ENCODE assay signal across 11 mouse cellular contexts in the genomic region with DNA sequence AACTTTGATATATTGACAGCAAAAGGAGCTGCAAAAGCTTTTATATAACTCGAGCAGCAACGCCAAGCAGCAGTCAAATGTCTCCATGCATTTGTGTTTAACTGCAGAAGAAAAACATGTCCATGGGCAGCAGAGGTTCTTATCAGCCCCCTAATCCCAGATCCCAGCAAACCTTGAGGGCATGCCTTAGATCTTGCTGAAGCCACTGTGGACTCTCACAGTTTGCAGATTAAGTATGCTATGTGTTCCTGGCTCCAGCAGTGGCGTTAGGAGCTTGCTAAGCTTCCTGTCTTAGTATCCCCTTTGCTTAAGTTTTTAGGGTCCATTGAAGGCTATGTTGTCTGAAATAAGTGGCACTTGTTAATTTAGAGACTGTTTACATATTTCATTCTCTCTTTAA. TPM values are rescaled to one million over a fixed set of nuclear protein-coding genes. Genes with fewer than 3 reads are reported as not detected.
DNase-seq lines count a peak whose midpoint lies in the region; ATAC-seq lines count a peak whose summit lies in the region.
"Had no signal": no experiment of that assay in that cellular context is flagged by ENCODE, and none has a peak within 500 bp of the region (broad histone marks: within the 10 kb centered on the region; RNA-seq: fewer than 3 reads in every experiment).

No protein-coding gene starts in this region.

- 46% methylated on average over 3 of the region's 3 CpGs for WGBS in heart, embryonic 14.5 days
- 17% methylated on average over 3 of the region's 3 CpGs for WGBS in hindbrain, embryonic 12.5 days
- 9% methylated on average over 3 of the region's 3 CpGs for WGBS in midbrain, embryonic 13.5 days

- no peak for DNase-seq in heart, postnatal 36 days
- peak; percentile 63 for DNase-seq in embryo, embryonic 11 days
- DNase-seq in urinary bladder, adult 2 months (ENCODE audit: low spot score), result no peak
- DNase-seq in adrenal gland, adult 18-20 months (ENCODE audit: low spot score in 2 of 2), result no peak
- DNase-seq: cerebellum, postnatal 25 days; lung, adult 18-20 months had no signal

- intact Hi-C loops in heart, postnatal 36 days (cut with DNase I), result no loop called here

- no peak overlapping the region for H3K4me3 ChIP-seq in heart, embryonic 14.5 days (ENCODE audit: control insufficient read depth in 1 of 2, insufficient read depth in 1 of 2, low read depth in 1 of 2, low read length in 2 of 2)
- H3K4me3 ChIP-seq in hindbrain, embryonic 12.5 days, result 0 out of 2 replicates have a peak overlapping the region, but pooled peaks have one; percentile 4
- peak overlapping the region; percentile 79 for H3K4me3 ChIP-seq in midbrain, embryonic 13.5 days (replicated peaks)
- H3K4me3 ChIP-seq: kidney, embryonic 15.5 days had no signal

- 0 out of 2 replicates have a peak overlapping the region, but pooled peaks have one; percentile 84 for H3K4me2 ChIP-seq in heart, embryonic 14.5 days (ENCODE audit: low read length)
- peak overlapping the region; percentile 90 for H3K4me2 ChIP-seq in hindbrain, embryonic 12.5 days (replicated peaks)
- peak overlapping the region; percentile 90 for H3K4me2 ChIP-seq in midbrain, embryonic 13.5 days (replicated peaks)

- no peak overlapping the region for H3K9ac ChIP-seq in heart, embryonic 14.5 days (ENCODE audit: low read length)
- H3K9ac ChIP-seq in hindbrain, embryonic 12.5 days, result no peak overlapping the region
- H3K9ac ChIP-seq in midbrain, embryonic 13.5 days (replicated peaks), result no peak overlapping the region
- H3K9ac ChIP-seq: kidney, embryonic 15.5 days had no signal

- H3K36me3 ChIP-seq in heart, embryonic 14.5 days (ENCODE audit: control insufficient read depth, insufficient read depth, low read length), result no peaks in the 10 kb centered on the region
- no peaks in the 10 kb centered on the region for H3K36me3 ChIP-seq in hindbrain, embryonic 12.5 days
- H3K36me3 ChIP-seq in midbrain, embryonic 13.5 days, result no peaks in the 10 kb centered on the region
- H3K36me3 ChIP-seq: kidney, embryonic 15.5 days had no signal

- H3K27ac ChIP-seq in heart, embryonic 14.5 days (replicated peaks in 1 of 2; ENCODE audit: control insufficient read depth in 1 of 2, insufficient read depth in 1 of 2, low read depth in 2 of 2, low read length in 2 of 2), result no peak overlapping the region
- no peak overlapping the region for H3K27ac ChIP-seq in hindbrain, embryonic 12.5 days
- H3K27ac ChIP-seq in midbrain, embryonic 13.5 days, result 0 out of 2 replicates have a peak overlapping the region, but pooled peaks have one; percentile 6
- H3K27ac ChIP-seq: kidney, embryonic 15.5 days had no signal

- H3K9me3 ChIP-seq in heart, embryonic 14.5 days (ENCODE audit: control insufficient read depth, low read length), result no peaks in the 10 kb centered on the region
- no peaks in the 10 kb centered on the region for H3K9me3 ChIP-seq in hindbrain, embryonic 12.5 days (replicated peaks)
- H3K9me3 ChIP-seq in midbrain, embryonic 13.5 days, result no peaks in the 10 kb centered on the region
- H3K9me3 ChIP-seq: kidney, embryonic 15.5 days had no signal

- H3K4me1 ChIP-seq in heart, embryonic 14.5 days (ENCODE audit: control insufficient read depth in 2 of 2, insufficient read depth in 2 of 2, low read length in 2 of 2), result 0 out of 4 replicates have a peak, but pooled peaks cover 0 to 4% of the 10 kb centered on the region in 2 experiments
- peaks cover 53% of the 10 kb centered on the region for H3K4me1 ChIP-seq in hindbrain, embryonic 12.5 days
- H3K4me1 ChIP-seq in midbrain, embryonic 13.5 days (replicated peaks), result peaks cover 74% of the 10 kb centered on the region

- H3K27me3 ChIP-seq in heart, embryonic 14.5 days (ENCODE audit: control insufficient read depth, insufficient read depth, low read length), result peaks cover 20% of the 10 kb centered on the region
- peaks cover 13% of the 10 kb centered on the region for H3K27me3 ChIP-seq in hindbrain, embryonic 12.5 days
- H3K27me3 ChIP-seq in midbrain, embryonic 13.5 days, result peaks cover 19% of the 10 kb centered on the region
- H3K27me3 ChIP-seq: kidney, embryonic 15.5 days had no signal

- no peak for ATAC-seq in heart, embryonic 14.5 days (ENCODE audit: insufficient number of reproducible peaks, insufficient read depth, low FRiP score, low read depth)
- ATAC-seq in hindbrain, embryonic 12.5 days (ENCODE audit: low FRiP score), result no peak
- ATAC-seq in midbrain, embryonic 13.5 days, result no peak
- no peak for ATAC-seq in CD4-positive, CD25-positive, alpha-beta regulatory T cell, adult 4 months

RNA-seq across cellular contexts. Expression of a gene that starts 4.4 kb away (rescaled TPM):
- 6.2 and 7.0 TPM in 2 replicates for polyA plus RNA-seq in heart, embryonic 14.5 days (2014; fragmentation: Nextera tagmentation; extraction: Ambion mirVana)
- total RNA-seq in heart, postnatal 36 days (2021), result 1 to 10 TPM; 1.9 to 2.1 TPM
- 25.8 and 26.9 TPM in 2 replicates for polyA plus RNA-seq in hindbrain, embryonic 12.5 days (2016; fragmentation: Nextera tagmentation; extraction: Ambion mirVana)
- 15.8 and 17.6 TPM in 2 replicates for polyA plus RNA-seq in midbrain, embryonic 13.5 days (2015; fragmentation: Nextera tagmentation; extraction: Ambion mirVana)
- 5.1 and 8.1 TPM in 2 replicates for polyA plus RNA-seq in urinary bladder, adult 2 months (2012; rRNA removed)
- not detected for polyA plus RNA-seq in CD4-positive, CD25-positive, alpha-beta regulatory T cell, adult 4 months (2017; shearing (Covaris generic))
- 1 to 10 TPM; 3.3 to 4.7 TPM for total RNA-seq in adrenal gland, adult 18-20 months (2021)

Comparison
In these comparisons a context has a peak if more than half of its experiments do, and no peak if none do; other contexts are left out.
1. H3K4me3 ChIP-seq: peak in hindbrain, embryonic 12.5 days (single experiment) and midbrain, embryonic 13.5 days (single experiment); none in heart, embryonic 14.5 days (0 of 2).
2. Peak in every context shown above with its lines, with median percentiles within 50 percentile points of each other: H3K4me2 ChIP-seq.